Mouse (Mus musculus) brain, embryonic 14.5 days (tissue): ENCODE measurements around the gene Hdac8.

ENCODE experiments used
- CTCF ChIP-seq: fragments of 200-500 bp; IDR thresholded peaks from 2 replicates; pipeline ENCODE4 v1.5.1; 2012; ENCODE audit warnings: inconsistent platforms, mild to moderate bottlenecking, moderate library complexity, borderline replicate concordance; ENCODE audit not compliant: insufficient read depth, insufficient read length; ENCODE audit errors: extremely low read depth
- POLR2A ChIP-seq: fragments of 200-500 bp; IDR thresholded peaks from 2 replicates; pipeline ENCODE4 v1.6.1; 2012; ENCODE audit warnings: mild to moderate bottlenecking, inconsistent platforms, borderline replicate concordance; ENCODE audit not compliant: poor library complexity, insufficient read depth, insufficient read length, severe bottlenecking; ENCODE audit errors: extremely low read depth

GRCm38 (mm10) chrX:102416386-102416785 is 88.8 kb downstream of the Hdac8 start:
- no peak for TF ChIP-seq CTCF
- no peak for TF ChIP-seq POLR2A
